Mouse (Mus musculus) midbrain, embryonic 11.5 days (tissue): ENCODE results near the gene 4921539E11Rik. TPM values are rescaled to one million over a fixed set of nuclear protein-coding genes. Genes with fewer than 3 reads are reported as not detected.
A peak's percentile ranks its signal among the peaks of the same experiment; 100 is the strongest.

Experiments used
- ATAC-seq: fragments of 200-750 bp; cut with Nextera tagmentation; 2 replicates; pipeline ENCODE4 v1.8.0; 2017; ENCODE audit warnings: moderate TSS enrichment, moderate library complexity; ENCODE audit not compliant: low FRiP score
- DNase-seq: peaks from one replicate; pipeline ENCODE4 v3.0.0; 2015; ENCODE audit warnings: low spot score; ENCODE audit errors: missing footprints
- H3K27ac ChIP-seq: fragments of 300-500 bp; sonication (generic); 2 replicates; pipeline ENCODE4 v1.5.1; 2014; ENCODE audit warnings: low read depth, low read length
- H3K27me3 ChIP-seq: fragments of 300-500 bp; sonication (generic); 2 replicates; pipeline ENCODE4 v1.6.1; 2014; ENCODE audit warnings: mild to moderate bottlenecking, low read length, moderate library complexity, mixed read lengths; ENCODE audit not compliant: control insufficient read depth, insufficient read depth
- H3K36me3 ChIP-seq: fragments of 300-500 bp; sonication (generic); 2 replicates; pipeline ENCODE4 v1.6.1; 2014; ENCODE audit warnings: mild to moderate bottlenecking, low read length, moderate library complexity, mixed read lengths; ENCODE audit not compliant: control insufficient read depth, insufficient read depth
- H3K4me1 ChIP-seq: fragments of 300-500 bp; sonication (generic); 2 replicates; pipeline ENCODE4 v1.6.1; 2014; ENCODE audit warnings: low read length; ENCODE audit not compliant: control insufficient read depth, insufficient read depth
- H3K4me2 ChIP-seq: fragments of 300-500 bp; sonication (generic); 2 replicates; pipeline ENCODE4 v1.6.1; 2014; ENCODE audit warnings: mild to moderate bottlenecking, moderate library complexity
- H3K4me3 ChIP-seq: fragments of 300-500 bp; sonication (generic); 2 replicates; pipeline ENCODE4 v1.5.1; 2014; ENCODE audit warnings: low read depth, low read length
- H3K9ac ChIP-seq: fragments of 300-500 bp; sonication (generic); 2 replicates; pipeline ENCODE4 v1.6.1; 2014; ENCODE audit warnings: low read length
- H3K9me3 ChIP-seq: fragments of 300-500 bp; sonication (generic); 2 replicates; pipeline ENCODE4 v1.6.1; 2016; ENCODE audit warnings: low read length; ENCODE audit not compliant: control insufficient read depth
- WGBS: fragments of 180-500 bp; shearing (Covaris S2); extraction: QIAGEN DNeasy Blood & Tissue Kit; methylation state at CpG from one replicate; pipeline ENCODE4 v1.1.7; 2014; 5-methylcytosine and 5-hydroxymethylcytosine counted together
- polyA plus RNA-seq: library from polyadenylated mRNA; unstranded; fragments of >200 nt; fragmentation: Nextera tagmentation; extraction: Ambion mirVana; gene quantifications from 2 replicates; pipeline ENCODE4 v1.2.1, GENCODE M21; 2014

The 4921539E11Rik gene
- polyA plus RNA-seq, result not detected in 2 replicates

GRCm38 (mm10) chr4:103290763-103291162, at the start of gene 4921539E11Rik:
Gene 4921539E11Rik, minus strand, starts transcription at chr4:103290863.
- Histone ChIP-seq H3K9ac (no peak within 1 kb of the TSS), H3K4me1 (no peaks in the 10 kb centered on the region), H3K27ac (no peak within 1 kb of the TSS), H3K4me3 (no peak within 1 kb of the TSS), H3K4me2 (no peak within 1 kb of the TSS), H3K9me3 (no peaks in the 10 kb centered on the region), H3K27me3 (no peaks in the 10 kb centered on the region), H3K36me3 (no peaks in the 10 kb centered on the region)
- WGBS, result 63% methylated on average over 2 of the region's 2 CpGs
- DNase-seq, result no peak
- ATAC-seq, result no peak

GRCm38 (mm10) chr4:103335134-103335533, 44.5 kb upstream of the 4921539E11Rik start:
- no peaks in the 10 kb centered on the region for H3K9me3 ChIP-seq
- no peak overlapping the region for H3K4me3 ChIP-seq
- H3K27me3 ChIP-seq, result no peaks in the 10 kb centered on the region
- ATAC-seq (no peak), DNase-seq (no peak)
- no peaks in the 10 kb centered on the region for H3K36me3 ChIP-seq
- H3K27ac ChIP-seq, result no peak overlapping the region
- H3K9ac ChIP-seq, result no peak overlapping the region
- 89% methylated on average over 5 of the region's 5 CpGs for WGBS
- H3K4me1 ChIP-seq, result no peaks in the 10 kb centered on the region
- H3K4me2 ChIP-seq, result no peak overlapping the region

GRCm38 (mm10) chr4:103329348-103329747, 38.7 kb upstream of the 4921539E11Rik start:
- H3K4me1 ChIP-seq, result no peaks in the 10 kb centered on the region
- H3K27ac ChIP-seq, result no peak overlapping the region
- H3K36me3 ChIP-seq, result no peaks in the 10 kb centered on the region
- 77% methylated on average over 6 of the region's 6 CpGs for WGBS
- H3K4me2 ChIP-seq, result no peak overlapping the region
- no peak overlapping the region for H3K9ac ChIP-seq
- H3K9me3 ChIP-seq, result no peaks in the 10 kb centered on the region
- no peak overlapping the region for H3K4me3 ChIP-seq
- no peak for ATAC-seq
- DNase-seq, result no peak
- H3K27me3 ChIP-seq, result no peaks in the 10 kb centered on the region

GRCm38 (mm10) chr4:103326994-103327393, 36.3 kb upstream of the 4921539E11Rik start:
- DNase-seq, result no peak
- H3K9me3 ChIP-seq, result no peaks in the 10 kb centered on the region
- no peaks in the 10 kb centered on the region for H3K27me3 ChIP-seq
- H3K4me2 ChIP-seq, result no peak overlapping the region
- H3K9ac ChIP-seq, result no peak overlapping the region
- H3K27ac ChIP-seq, result no peak overlapping the region
- ATAC-seq, result no peak
- WGBS, result 76% methylated on average over 3 of the region's 3 CpGs
- no peak overlapping the region for H3K4me3 ChIP-seq
- H3K4me1 ChIP-seq, result no peaks in the 10 kb centered on the region
- H3K36me3 ChIP-seq, result no peaks in the 10 kb centered on the region

- no peak overlapping the region for H3K4me3 ChIP-seq
- peak overlapping the region; percentile 2; the same call in 1 of the 2 replicates for H3K4me2 ChIP-seq
- H3K27ac ChIP-seq, result peak overlapping the region; percentile 37; the same call in 1 of the 2 replicates
- WGBS, result 48% methylated on average over 17 of the region's 17 CpGs
- H3K36me3 ChIP-seq, result no peaks in the 10 kb centered on the region
- DNase-seq (peak; percentile 84), ATAC-seq (peak; percentile 90)
- no peak overlapping the region for H3K9ac ChIP-seq
- no peaks in the 10 kb centered on the region for H3K9me3 ChIP-seq
- H3K27me3 ChIP-seq, result no peaks in the 10 kb centered on the region
- no peaks in the 10 kb centered on the region for H3K4me1 ChIP-seq
Measured at GRCm38 (mm10) chr4:103324688-103325451, 34.2 kb upstream of the 4921539E11Rik start.

GRCm38 (mm10) chr4:103321461-103321860, 30.8 kb upstream of the 4921539E11Rik start:
- no peaks in the 10 kb centered on the region for H3K4me1 ChIP-seq
- WGBS, result 87% methylated on average over 6 of the region's 6 CpGs

GRCm38 (mm10) chr4:103315861-103316260, 25.2 kb upstream of the 4921539E11Rik start:
- Histone ChIP-seq H3K4me3 (no peak overlapping the region), H3K9ac (no peak overlapping the region), H3K9me3 (no peaks in the 10 kb centered on the region), H3K4me2 (no peak overlapping the region), H3K27me3 (no peaks in the 10 kb centered on the region), H3K4me1 (peaks cover 6% of the 10 kb centered on the region; the same call in 1 of the 2 replicates), H3K27ac (no peak overlapping the region), H3K36me3 (no peaks in the 10 kb centered on the region)
- no peak for ATAC-seq
- 96% methylated on average over 4 of the region's 4 CpGs for WGBS
- DNase-seq, result no peak

More at GRCm38 (mm10) chr4:103321461-103321860, 30.8 kb upstream of the 4921539E11Rik start:
- Histone ChIP-seq H3K36me3 (no peaks in the 10 kb centered on the region), H3K27me3 (no peaks in the 10 kb centered on the region), H3K9ac (no peak overlapping the region), H3K27ac (no peak overlapping the region), H3K4me3 (no peak overlapping the region), H3K4me2 (no peak overlapping the region), H3K9me3 (no peaks in the 10 kb centered on the region)
- ATAC-seq (no peak), DNase-seq (no peak)

GRCm38 (mm10) chr4:103314526-103314910, 23.9 kb upstream of the 4921539E11Rik start:
- no peaks in the 10 kb centered on the region for H3K27me3 ChIP-seq
- ATAC-seq (no peak), DNase-seq (no peak)
- peaks cover 6% of the 10 kb centered on the region; the same call in 1 of the 2 replicates for H3K4me1 ChIP-seq
- H3K4me2 ChIP-seq, result peak overlapping the region; percentile 51
- peak overlapping the region; percentile 60 for H3K4me3 ChIP-seq
- 39% methylated on average over 3 of the region's 3 CpGs for WGBS
- H3K36me3 ChIP-seq, result no peaks in the 10 kb centered on the region
- H3K27ac ChIP-seq, result no peak overlapping the region
- no peaks in the 10 kb centered on the region for H3K9me3 ChIP-seq
- peak overlapping the region; percentile 79; the same call in 1 of the 2 replicates for H3K9ac ChIP-seq
